Mouse (Mus musculus) v-Abl transformed pro-B cells (cell line): ENCODE results near the gene BC037034.

ENCODE experiments used
- in situ Hi-C, 2 experiments: fragments of 400-800 bp; cut with MboI; formaldehyde crosslinking; loops; one replicate each; pipeline ENCODE4 v1.15.1; 2025; ENCODE audit not compliant: unreplicated experiment in 2 of 2

The BC037034 gene

GRCm38 (mm10) chr5:138223287-138223686 is 40.5 kb downstream of the BC037034 start:
- in situ Hi-C loops = loop anchor here (5.0 to 25.0 kb wide), 7 partner anchors 222 to 414 kb away; partner anchors contain the start of genes Azgp1 (in 1 of the 2) and Zfp157 (in 1 of the 2)

GRCm38 (mm10) chr5:138222111-138222510 is 41.7 kb downstream of the BC037034 start:
- in situ Hi-C loops = loop anchor here (5.0 to 25.0 kb wide), 7 partner anchors 223 to 415 kb away; partner anchors contain the start of genes Azgp1 (in 1 of the 2) and Zfp157 (in 1 of the 2)

DNA sequence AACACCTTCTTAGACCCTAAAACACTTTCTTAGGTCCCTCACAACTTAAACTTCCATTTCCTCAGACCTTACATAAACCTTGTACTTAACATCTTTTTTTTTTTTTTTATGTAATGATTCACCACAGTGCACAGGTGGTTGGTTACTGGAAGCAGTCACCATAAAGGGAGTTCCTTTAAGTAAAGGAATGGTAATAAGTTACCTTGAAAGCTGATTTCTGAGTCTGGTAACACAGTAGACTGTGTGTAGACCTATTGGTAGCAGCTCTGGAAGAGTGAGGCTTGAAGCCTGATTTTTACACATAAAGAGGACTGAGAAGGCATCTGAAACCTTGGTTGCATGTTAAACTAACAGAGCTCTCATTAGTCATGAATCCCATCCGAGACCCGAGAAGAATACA is 44.0 kb downstream of the BC037034 start:
- in situ Hi-C loops = loop anchor here (5.0 to 25.0 kb wide), 7 partner anchors 225 to 417 kb away; partner anchors contain the start of genes Azgp1 (in 1 of the 2) and Zfp157 (in 1 of the 2)

DNA sequence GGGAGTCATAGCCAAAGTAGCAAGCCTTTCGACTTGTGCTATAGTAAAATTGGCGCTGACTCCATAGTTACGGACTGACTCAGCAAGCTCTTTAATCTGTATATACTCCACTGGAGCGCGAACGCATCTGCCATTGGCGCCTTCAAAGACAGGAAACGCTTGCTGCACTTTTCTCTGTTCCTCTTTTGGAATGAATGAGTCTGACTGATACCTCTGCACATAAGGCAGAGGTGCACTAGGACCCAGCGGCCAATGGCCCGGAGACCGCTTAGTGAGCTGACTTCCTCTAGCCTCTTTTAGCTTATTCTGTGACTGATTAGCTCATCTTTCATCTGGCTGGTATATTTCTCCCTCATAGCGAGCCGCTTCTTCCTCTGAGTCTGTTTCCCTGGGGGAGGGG is 47.2 kb downstream of the BC037034 start:
- in situ Hi-C loops = loop anchor here (25.0 kb wide), 2 partner anchors 229 to 421 kb away; partner anchors contain the start of gene Azgp1 (in 1 of the 2)
